Mouse (Mus musculus): ENCODE measurements around the gene Carhsp1. TPM values are rescaled to one million over a fixed set of nuclear protein-coding genes. Genes with fewer than 3 reads are reported as not detected.
A peak's percentile ranks its signal among the peaks of the same experiment; 100 is the strongest.

The Carhsp1 gene
- polyA plus RNA-seq, 1 experiment from 2014 or later: 85.0 TPM

DNA sequence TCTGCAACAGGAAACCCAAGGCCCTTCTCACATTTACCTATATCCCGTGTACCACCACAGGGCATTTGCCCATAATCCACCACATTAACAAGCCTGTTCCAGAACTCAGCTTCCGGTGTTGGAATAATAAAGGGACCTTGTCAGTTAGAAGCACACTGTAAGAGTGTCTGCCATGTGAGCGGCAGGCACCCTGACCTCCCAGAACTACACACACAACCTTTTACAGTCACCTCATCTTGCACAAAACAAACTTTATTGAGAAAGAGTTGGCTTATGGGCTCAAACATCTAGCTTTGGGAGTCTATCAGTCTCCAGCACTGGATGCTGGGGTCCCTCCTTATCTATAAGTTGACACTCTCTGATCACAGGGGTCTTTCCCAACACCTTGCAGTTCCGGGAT lies 13.6 kb downstream of the Carhsp1 start:
- Histone ChIP-seq H3K27ac (ENCODE audit: low read depth, low read length) (no peak overlapping the region), H3K4me3 (ENCODE audit: low read depth, low read length) (no peak overlapping the region), H3K9me3 (ENCODE audit: control insufficient read depth, low read length) (no peaks in the 10 kb centered on the region), H3K9ac (ENCODE audit: low read length) (no peak overlapping the region), H3K36me3 (ENCODE audit: control insufficient read depth, insufficient read depth, low read length) (peaks cover 10% of the 10 kb centered on the region), H3K27me3 (ENCODE audit: control insufficient read depth, insufficient read depth, low read length) (no peaks in the 10 kb centered on the region), H3K4me1 (ENCODE audit: control insufficient read depth, insufficient read depth, low read length) (no peaks in the 10 kb centered on the region), H3K4me2 (no peak overlapping the region)
- ATAC-seq (ENCODE audit: low FRiP score) (no peak), DNase-seq (ENCODE audit: low spot score, missing footprints) (no peak)
- WGBS: 84% methylated on average over 4 of the region's 4 CpGs

DNA sequence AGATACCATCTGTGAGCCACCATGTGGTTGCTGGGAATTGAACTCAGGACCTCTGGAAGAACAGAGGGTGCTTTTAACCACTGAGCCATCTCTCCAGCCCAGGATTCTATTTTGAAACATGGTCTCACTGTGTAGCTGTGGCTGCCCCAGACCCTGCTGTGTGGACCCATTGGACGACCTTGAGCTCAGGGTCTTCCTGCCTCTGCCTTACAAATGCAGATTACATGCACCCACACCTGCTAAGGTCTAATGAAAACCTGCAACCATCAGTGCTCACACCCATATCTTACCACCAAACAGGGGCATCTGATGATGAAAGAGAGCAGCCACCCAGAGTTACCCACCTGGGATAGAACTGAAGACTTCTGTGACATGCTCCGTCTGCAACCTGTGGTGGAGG lies 15.7 kb downstream of the Carhsp1 start:
- Histone ChIP-seq H3K9me3 (ENCODE audit: control insufficient read depth, low read length) (no peaks in the 10 kb centered on the region), H3K27ac (ENCODE audit: low read depth, low read length) (no peak overlapping the region), H3K27me3 (ENCODE audit: control insufficient read depth, insufficient read depth, low read length) (no peaks in the 10 kb centered on the region), H3K4me3 (ENCODE audit: low read depth, low read length) (no peak overlapping the region), H3K4me1 (ENCODE audit: control insufficient read depth, insufficient read depth, low read length) (no peaks in the 10 kb centered on the region), H3K36me3 (ENCODE audit: control insufficient read depth, insufficient read depth, low read length) (peaks cover 5% of the 10 kb centered on the region), H3K4me2 (no peak overlapping the region), H3K9ac (ENCODE audit: low read length) (no peak overlapping the region)
- ATAC-seq (ENCODE audit: low FRiP score) (no peak), DNase-seq (ENCODE audit: low spot score, missing footprints) (no peak)
- 82% methylated on average over 2 of the region's 2 CpGs for WGBS

DNA sequence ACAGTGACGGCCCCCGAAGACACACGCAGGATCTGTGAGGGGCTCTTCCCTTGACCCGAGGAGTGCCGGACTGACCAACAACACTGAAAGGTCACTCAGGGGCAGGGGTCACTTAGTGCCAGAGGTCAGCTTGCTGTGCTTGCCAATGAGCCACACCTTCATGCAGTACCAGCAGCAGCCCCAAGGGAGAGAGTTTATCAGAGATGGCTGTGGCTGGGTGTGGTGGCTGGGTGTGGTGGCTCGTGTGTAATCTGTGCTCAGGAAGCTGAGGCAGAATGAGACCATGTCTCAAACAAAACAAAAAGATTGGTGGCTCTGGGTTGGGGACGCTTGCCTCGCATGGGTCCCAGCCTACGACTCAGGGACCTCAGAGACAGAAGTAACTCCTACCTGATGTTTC lies 16.4 kb downstream of the Carhsp1 start:
- no peaks in the 10 kb centered on the region for H3K27me3 ChIP-seq (ENCODE audit: control insufficient read depth, insufficient read depth, low read length)
- no peak overlapping the region for H3K27ac ChIP-seq (ENCODE audit: low read depth, low read length)
- no peak overlapping the region for H3K4me2 ChIP-seq
- no peak overlapping the region for H3K4me3 ChIP-seq (ENCODE audit: low read depth, low read length)
- WGBS: 87% methylated on average over 9 of the region's 9 CpGs
- no peak for ATAC-seq (ENCODE audit: low FRiP score)
- no peak for DNase-seq (ENCODE audit: low spot score, missing footprints)
- H3K36me3 ChIP-seq (ENCODE audit: control insufficient read depth, insufficient read depth, low read length): peaks cover 4% of the 10 kb centered on the region; the same call in 1 of the 2 replicates
- no peaks in the 10 kb centered on the region for H3K4me1 ChIP-seq (ENCODE audit: control insufficient read depth, insufficient read depth, low read length)
- no peaks in the 10 kb centered on the region for H3K9me3 ChIP-seq (ENCODE audit: control insufficient read depth, low read length)
- no peak overlapping the region for H3K9ac ChIP-seq (ENCODE audit: low read length)

DNA sequence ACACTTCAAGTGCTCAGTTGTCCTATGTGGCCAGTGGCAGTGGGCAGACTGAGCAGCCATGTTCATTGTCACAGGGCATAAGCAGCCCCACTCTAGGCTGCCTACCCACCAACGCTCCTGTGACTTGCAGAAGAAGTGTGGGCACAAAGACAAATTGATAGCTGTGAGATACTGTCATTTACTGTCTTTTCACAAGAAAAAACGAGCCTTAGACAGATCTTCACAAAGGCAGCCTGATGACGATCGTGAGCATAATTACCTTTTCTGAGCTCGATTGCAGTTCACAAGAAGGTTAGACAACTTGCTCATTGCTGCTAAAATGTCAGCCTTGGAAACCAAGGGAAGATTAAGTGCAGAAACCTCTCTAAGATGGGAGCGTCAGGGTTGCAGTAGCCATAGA lies 16.8 kb downstream of the Carhsp1 start:
- H3K4me3 ChIP-seq (ENCODE audit: low read depth, low read length): no peak overlapping the region
- peaks cover 1% of the 10 kb centered on the region; the same call in 1 of the 2 replicates for H3K36me3 ChIP-seq (ENCODE audit: control insufficient read depth, insufficient read depth, low read length)
- H3K9ac ChIP-seq (ENCODE audit: low read length): no peak overlapping the region
- no peaks in the 10 kb centered on the region for H3K9me3 ChIP-seq (ENCODE audit: control insufficient read depth, low read length)
- H3K27me3 ChIP-seq (ENCODE audit: control insufficient read depth, insufficient read depth, low read length): no peaks in the 10 kb centered on the region
- no peaks in the 10 kb centered on the region for H3K4me1 ChIP-seq (ENCODE audit: control insufficient read depth, insufficient read depth, low read length)
- no peak for ATAC-seq (ENCODE audit: low FRiP score)
- DNase-seq (ENCODE audit: low spot score, missing footprints): no peak
- WGBS: 87% methylated on average over 6 of the region's 6 CpGs
- no peak overlapping the region for H3K4me2 ChIP-seq
- no peak overlapping the region for H3K27ac ChIP-seq (ENCODE audit: low read depth, low read length)

DNA sequence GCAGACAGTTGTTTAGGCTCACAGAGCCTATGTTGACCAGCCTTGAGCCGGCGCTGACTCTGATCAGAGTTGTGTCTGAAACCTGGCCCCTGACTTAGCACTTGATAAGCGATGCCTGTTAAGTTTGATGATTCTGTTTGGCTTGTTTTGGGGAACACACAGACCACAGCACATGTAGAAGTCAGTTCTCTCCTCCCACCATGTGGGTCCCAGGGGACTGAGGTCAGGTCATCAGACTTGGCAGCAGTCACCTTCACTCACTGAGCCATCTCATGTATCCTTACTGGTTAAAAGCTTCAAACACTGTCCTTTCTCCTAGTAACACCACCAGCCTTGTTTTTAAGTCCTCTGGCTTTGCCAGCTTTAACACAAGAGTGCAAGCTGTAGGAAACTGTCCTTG lies 21.9 kb downstream of the Carhsp1 start:
- H3K27me3 ChIP-seq (ENCODE audit: control insufficient read depth, insufficient read depth, low read length): no peaks in the 10 kb centered on the region
- H3K4me1 ChIP-seq (ENCODE audit: control insufficient read depth, insufficient read depth, low read length): no peaks in the 10 kb centered on the region
- H3K4me2 ChIP-seq: no peak overlapping the region
- H3K9ac ChIP-seq (ENCODE audit: low read length): no peak overlapping the region
- no peaks in the 10 kb centered on the region for H3K9me3 ChIP-seq (ENCODE audit: control insufficient read depth, low read length)
- H3K27ac ChIP-seq (ENCODE audit: low read depth, low read length): no peak overlapping the region
- WGBS: 93% methylated on average over 3 of the region's 3 CpGs
- H3K36me3 ChIP-seq (ENCODE audit: control insufficient read depth, insufficient read depth, low read length): peaks cover 2% of the 10 kb centered on the region; the same call in 1 of the 2 replicates
- H3K4me3 ChIP-seq (ENCODE audit: low read depth, low read length): no peak overlapping the region
- DNase-seq (ENCODE audit: low spot score, missing footprints) (no peak), ATAC-seq (ENCODE audit: low FRiP score) (no peak)

DNA sequence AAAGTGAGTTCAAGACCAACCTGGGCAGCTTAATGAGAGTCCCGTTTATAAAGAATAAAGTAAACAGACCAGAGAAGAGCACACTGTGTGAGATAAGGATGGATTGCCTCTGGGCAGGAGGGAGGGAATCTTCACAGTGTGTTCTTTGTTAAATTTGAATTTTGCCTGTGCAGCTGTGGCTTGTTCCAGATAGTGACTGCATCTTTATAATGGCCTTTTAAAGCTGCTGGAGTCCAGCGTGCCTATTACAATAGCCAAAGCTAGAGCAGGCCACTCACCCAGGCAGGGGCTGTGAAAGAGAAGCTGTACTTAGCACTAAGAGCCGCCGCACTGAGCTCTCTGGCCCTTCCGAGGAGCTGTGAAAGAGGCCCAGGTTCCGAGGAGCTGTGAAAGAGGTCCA lies 26.4 kb downstream of the Carhsp1 start:
- H3K4me2 ChIP-seq: no peak overlapping the region
- 91% methylated on average over 6 of the region's 6 CpGs for WGBS
- no peak overlapping the region for H3K4me3 ChIP-seq (ENCODE audit: low read depth, low read length)
- no peak for ATAC-seq (ENCODE audit: low FRiP score)
- H3K27ac ChIP-seq (ENCODE audit: low read depth, low read length): no peak overlapping the region
- H3K9ac ChIP-seq (ENCODE audit: low read length): no peak overlapping the region
- H3K27me3 ChIP-seq (ENCODE audit: control insufficient read depth, insufficient read depth, low read length): no peaks in the 10 kb centered on the region
- H3K4me1 ChIP-seq (ENCODE audit: control insufficient read depth, insufficient read depth, low read length): no peaks in the 10 kb centered on the region
- no peak for DNase-seq (ENCODE audit: low spot score, missing footprints)
- H3K9me3 ChIP-seq (ENCODE audit: control insufficient read depth, low read length): no peaks in the 10 kb centered on the region
- peaks cover 8% of the 10 kb centered on the region for H3K36me3 ChIP-seq (ENCODE audit: control insufficient read depth, insufficient read depth, low read length)

DNA sequence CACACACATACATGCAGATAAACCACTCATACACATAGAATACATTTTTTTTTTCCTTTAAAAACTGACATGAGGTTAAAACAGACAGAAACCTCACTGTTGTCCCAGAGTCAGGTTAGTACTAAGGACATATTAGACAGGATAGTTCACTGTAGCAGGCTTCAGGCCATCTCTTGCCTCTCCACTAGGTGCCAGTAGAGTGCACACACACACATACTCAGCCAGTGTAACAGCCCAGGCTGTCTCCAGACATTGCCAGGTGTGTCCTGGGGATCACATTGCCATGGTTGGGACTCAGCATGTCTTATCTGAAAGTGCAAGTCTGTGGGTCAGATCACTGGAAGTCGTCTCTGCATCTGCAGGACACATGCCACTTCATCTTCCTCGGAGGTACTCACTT lies 28.1 kb downstream of the Carhsp1 start:
- Histone ChIP-seq H3K36me3 (ENCODE audit: control insufficient read depth, insufficient read depth, low read length) (peaks cover 8% of the 10 kb centered on the region), H3K9me3 (ENCODE audit: control insufficient read depth, low read length) (no peaks in the 10 kb centered on the region), H3K4me3 (ENCODE audit: low read depth, low read length) (no peak overlapping the region), H3K27ac (ENCODE audit: low read depth, low read length) (no peak overlapping the region), H3K4me1 (ENCODE audit: control insufficient read depth, insufficient read depth, low read length) (no peaks in the 10 kb centered on the region), H3K4me2 (no peak overlapping the region), H3K9ac (ENCODE audit: low read length) (no peak overlapping the region), H3K27me3 (ENCODE audit: control insufficient read depth, insufficient read depth, low read length) (no peaks in the 10 kb centered on the region)
- ATAC-seq (ENCODE audit: low FRiP score) (no peak; the same call in 1 of the 2 replicates), DNase-seq (ENCODE audit: low spot score, missing footprints) (no peak)
- 79% methylated on average over 2 of the region's 2 CpGs for WGBS

DNA sequence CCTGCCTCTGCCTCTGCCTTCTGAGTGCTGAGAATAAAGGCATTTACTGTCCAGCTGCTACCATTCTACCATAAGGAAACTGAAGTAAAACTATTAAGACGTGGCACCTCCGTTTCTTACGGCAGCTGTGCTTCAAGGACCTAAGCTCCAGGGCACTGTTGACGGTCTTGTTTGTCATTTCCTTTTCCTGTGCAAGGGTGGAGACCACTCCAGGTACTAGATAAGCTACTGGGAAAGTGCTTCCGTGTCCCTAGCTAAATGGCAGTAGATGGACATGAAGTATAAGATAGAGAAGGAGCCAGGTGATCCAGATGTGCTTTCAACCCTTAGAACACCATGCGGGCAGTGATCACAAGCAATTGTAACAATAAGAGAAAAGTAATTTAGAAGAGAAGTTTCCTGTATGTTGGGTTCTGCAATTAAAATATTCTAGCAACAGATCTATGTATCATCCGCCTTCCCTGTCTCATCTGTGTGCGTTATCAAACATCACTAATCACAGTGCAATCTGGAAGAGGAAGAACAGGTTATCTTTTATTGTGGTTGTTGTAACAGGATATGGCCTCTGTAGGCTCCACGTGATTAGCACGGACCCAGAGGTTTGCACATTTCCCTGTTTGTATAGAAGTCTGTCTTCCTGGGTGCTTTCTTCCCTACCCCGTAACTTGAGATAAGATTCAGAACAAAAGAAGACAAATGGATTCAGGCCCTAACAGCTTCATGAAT lies 32.3 kb downstream of the Carhsp1 start:
- peaks cover 6% of the 10 kb centered on the region for H3K36me3 ChIP-seq (ENCODE audit: control insufficient read depth, insufficient read depth, low read length)

DNA sequence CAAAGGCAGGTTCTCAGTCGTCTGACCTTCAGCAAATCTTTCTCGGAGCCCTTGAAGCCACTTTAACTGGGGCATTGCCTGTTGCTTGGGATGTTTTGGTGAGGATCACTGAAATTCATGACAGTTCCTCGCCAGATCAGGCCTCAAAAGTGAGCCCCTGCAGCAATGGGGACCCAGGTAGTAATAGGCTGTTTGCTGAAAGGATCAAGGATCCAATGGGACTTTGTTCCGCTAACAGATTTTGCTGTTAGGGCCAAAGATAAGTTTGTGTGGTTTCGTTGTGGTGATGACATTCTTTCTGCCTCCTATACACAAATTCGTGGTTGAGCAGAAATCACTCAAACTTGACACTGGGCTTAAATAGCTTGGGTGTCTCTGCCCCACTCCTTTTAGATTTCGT lies 33.8 kb downstream of the Carhsp1 start:
- H3K4me1 ChIP-seq (ENCODE audit: control insufficient read depth, insufficient read depth, low read length): peaks cover 12% of the 10 kb centered on the region
- DNase-seq (ENCODE audit: low spot score, missing footprints) (no peak), ATAC-seq (ENCODE audit: low FRiP score) (no peak)
- 52% methylated on average over 7 of the region's 7 CpGs for WGBS
- peak overlapping the region; percentile 60 for H3K4me3 ChIP-seq (ENCODE audit: low read depth, low read length)
- H3K9me3 ChIP-seq (ENCODE audit: control insufficient read depth, low read length): no peaks in the 10 kb centered on the region
- H3K27ac ChIP-seq (ENCODE audit: low read depth, low read length): no peak overlapping the region; the same call in 1 of the 2 replicates
- H3K9ac ChIP-seq (ENCODE audit: low read length): peak overlapping the region; percentile 92
- no peaks in the 10 kb centered on the region for H3K27me3 ChIP-seq (ENCODE audit: control insufficient read depth, insufficient read depth, low read length)
- H3K4me2 ChIP-seq: peak overlapping the region; percentile 87
- H3K36me3 ChIP-seq (ENCODE audit: control insufficient read depth, insufficient read depth, low read length): peaks cover 5% of the 10 kb centered on the region

More for the DNA sequence above, 32.3 kb downstream of the Carhsp1 start:
- WGBS: 91% methylated on average over 11 of the region's 11 CpGs
- Histone ChIP-seq H3K4me3 (ENCODE audit: low read depth, low read length) (no peak overlapping the region), H3K9me3 (ENCODE audit: control insufficient read depth, low read length) (no peaks in the 10 kb centered on the region), H3K27me3 (ENCODE audit: control insufficient read depth, insufficient read depth, low read length) (no peaks in the 10 kb centered on the region), H3K4me2 (no peak overlapping the region), H3K9ac (ENCODE audit: low read length) (no peak overlapping the region), H3K27ac (ENCODE audit: low read depth, low read length) (no peak overlapping the region), H3K4me1 (ENCODE audit: control insufficient read depth, insufficient read depth, low read length) (peaks cover 12% of the 10 kb centered on the region)
- DNase-seq (ENCODE audit: low spot score, missing footprints) (no peak), ATAC-seq (ENCODE audit: low FRiP score) (no peak)
